Mouse (Mus musculus) adrenal gland, postnatal 25 days (tissue): ENCODE results near the gene Lmbr1. TPM values are rescaled to one million over a fixed set of nuclear protein-coding genes. Genes with fewer than 3 reads are reported as not detected.
A peak's percentile ranks its signal among the peaks of the same experiment; 100 is the strongest.

Experiments
- DNase-seq: peaks from one replicate; pipeline ENCODE4 v3.0.0; 2021; ENCODE audit warnings: mixed read lengths
- microRNA-seq, 2 experiments: library from miRNA; unstranded; fragments of <30 nt; microRNA quantifications; one replicate each; pipeline ENCODE4 v1.2.0; 2021
- total RNA-seq: library from RNA; stranded (reverse); gene quantifications from 2 replicates; pipeline ENCODE4 v1.2.3, GENCODE M21; 2021

Gene Lmbr1
- total RNA-seq, 1 experiment from 2014 or later = 9.9 TPM

DNA sequence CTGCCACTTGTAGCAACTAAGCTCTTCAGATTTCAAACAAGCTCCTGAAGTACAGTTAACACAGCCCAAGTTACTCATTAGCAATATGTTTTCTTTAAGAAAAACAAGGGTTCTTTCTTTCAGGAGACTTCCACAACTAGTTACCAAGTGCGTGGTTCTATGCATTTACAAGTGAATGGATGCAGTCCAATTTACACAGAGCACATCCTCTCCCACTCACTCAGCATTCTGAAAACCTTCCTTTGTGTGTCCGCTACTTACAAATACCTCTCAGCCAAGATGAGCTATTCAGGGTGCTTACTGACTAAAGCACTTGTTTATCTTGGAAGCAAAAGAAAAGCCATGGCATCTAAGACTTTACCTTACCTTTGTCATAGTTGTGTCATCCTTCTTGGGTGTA, 124.3 kb downstream of the Lmbr1 start:
- DNase-seq = no peak

DNA sequence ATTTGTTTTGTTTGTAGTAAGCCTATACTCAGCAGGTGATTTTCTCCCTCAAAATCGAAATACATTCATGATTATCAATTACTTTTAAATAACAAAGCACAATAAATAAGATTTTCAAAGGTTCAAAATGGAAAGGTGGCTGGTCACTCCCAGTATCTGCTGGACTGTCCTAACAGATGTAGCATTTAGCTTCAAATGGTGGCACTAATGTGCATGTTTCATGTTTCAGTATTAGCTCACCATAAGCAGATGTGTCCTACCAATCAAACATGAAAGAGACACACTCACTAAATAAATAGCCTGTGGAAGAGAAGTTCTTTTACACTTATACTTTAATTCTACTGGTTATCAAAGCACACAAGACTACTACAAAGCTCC, 126.7 kb downstream of the Lmbr1 start:
- DNase-seq = no peak

DNA sequence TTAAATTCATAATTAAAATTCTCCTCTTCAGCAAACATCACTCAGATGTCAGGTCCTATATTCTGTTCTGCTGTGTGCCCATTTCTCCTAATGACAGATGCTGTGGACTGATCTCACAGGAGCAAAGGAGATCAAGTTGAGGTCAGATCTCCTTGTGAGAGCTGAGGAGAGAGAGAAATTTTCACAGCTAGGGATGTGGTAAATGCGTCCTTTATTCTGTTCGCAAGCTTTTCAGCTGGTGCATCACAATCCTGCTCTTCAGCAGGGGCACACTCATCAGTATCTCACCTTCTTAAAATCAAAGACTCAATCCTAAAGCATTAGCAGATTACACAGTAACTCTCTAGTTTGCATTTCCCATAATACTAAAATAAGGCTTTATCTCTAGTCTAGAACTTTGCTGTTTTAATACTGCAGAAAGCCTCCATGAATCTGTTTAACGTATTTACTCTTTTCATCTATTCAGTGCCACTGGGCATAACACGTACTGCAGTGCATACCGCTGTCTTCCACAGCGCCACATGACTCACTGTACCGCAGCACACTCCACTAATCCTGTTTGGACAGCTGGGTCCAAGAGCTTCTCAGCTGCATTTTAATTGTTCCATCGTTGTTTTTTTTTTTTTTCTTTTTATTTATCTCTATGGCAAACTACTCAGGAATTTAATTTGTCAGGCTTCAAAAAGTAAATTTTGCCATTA, 127.2 kb downstream of the Lmbr1 start:
- no peak for DNase-seq

DNA sequence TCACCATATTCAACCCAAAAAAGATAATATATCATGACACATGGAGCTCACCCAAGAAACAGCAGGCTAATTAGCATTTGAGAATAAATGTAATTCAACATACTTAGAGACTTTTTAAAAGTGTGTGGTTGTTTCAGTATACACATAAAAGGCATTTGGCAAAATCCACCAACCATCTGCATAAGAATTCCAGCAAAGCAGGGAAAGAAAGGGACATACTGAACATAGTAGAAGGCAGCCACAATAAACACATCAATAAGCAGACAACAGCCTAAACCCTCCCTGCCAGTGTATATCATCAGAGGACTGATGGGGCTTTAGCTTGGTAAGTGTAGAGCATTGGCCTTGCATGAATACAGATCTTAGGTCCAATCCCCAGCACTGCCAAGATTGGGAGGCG, 133.4 kb downstream of the Lmbr1 start:
- DNase-seq = no peak

DNA sequence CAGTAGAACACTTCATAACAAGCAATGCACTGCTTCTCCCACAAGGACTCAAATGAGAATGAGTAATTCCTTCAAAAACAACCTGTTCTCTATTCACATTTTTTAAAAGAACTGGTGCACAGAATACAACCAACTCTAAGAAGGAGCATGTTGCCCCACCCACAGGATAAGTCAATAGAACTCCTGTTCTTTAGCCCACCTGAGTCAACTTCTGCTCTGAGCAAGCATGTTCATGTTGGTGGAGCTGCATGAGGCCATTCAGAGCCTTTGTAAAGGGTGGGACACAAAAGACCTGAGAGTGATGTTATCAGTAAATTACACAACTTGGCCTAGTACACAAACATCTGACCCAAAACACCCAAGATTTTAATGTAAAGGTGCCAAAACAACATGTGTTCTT, 139.8 kb downstream of the Lmbr1 start:
- no peak for DNase-seq

DNA sequence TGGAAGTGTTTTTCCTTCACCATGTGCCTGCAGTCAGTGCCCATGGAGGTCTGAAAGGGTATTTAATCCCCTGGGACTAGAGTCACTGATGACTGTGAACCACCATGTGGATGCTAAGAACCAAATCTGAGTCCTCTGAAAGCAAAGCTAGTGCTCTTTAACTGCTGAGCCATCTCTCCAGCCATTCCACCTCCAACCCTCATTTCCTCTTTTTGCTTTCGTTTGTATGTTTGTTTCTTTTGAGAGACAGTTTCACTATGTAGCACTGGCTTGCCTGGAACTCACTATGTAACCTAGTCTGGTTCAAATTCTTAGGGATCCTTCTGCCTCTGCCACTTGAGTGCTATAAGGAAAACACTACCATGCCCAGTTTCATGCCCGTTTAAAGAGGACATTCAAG, 147.7 kb downstream of the Lmbr1 start:
- no peak for DNase-seq

DNA sequence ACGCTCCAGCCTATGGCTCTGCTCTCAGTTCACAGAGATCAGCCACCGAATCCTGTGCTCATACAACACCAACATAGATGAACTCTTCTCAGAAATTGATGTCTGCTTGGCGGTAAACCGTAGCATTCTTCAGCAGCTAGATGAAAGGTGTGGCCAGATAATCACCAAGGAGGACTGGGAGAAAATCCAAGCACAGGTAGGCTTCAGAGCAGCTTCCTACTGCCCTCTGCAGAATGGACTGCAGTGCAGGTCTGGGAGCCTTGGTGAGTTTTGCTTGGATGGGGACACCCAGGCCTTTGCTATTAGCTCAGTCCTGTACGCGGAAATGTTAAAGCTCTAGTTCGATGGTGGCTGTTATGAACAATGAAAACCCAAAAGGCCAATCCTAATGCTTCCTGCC, 154.1 kb downstream of the Lmbr1 start:
- DNase-seq = no peak

DNA sequence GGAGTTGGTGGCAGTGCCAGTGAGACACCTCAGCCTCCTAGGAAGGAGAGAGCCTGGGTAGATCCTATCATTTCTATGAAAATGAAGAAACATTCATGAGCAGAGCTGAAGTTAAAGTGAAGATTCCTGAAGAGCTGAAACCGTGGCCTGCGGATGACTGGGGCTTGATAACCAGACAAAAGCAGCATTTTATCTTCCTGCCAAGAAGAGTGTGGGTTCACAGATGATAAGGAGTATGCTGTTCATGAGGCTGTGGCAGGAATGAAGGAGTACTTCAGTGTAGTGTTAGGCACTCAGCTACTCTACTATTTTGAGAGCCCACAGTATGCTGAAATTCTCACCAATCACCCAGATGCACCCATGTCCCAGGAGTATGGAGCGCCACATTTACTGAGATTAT, 160.2 kb downstream of the Lmbr1 start:
- no peak for DNase-seq

DNA sequence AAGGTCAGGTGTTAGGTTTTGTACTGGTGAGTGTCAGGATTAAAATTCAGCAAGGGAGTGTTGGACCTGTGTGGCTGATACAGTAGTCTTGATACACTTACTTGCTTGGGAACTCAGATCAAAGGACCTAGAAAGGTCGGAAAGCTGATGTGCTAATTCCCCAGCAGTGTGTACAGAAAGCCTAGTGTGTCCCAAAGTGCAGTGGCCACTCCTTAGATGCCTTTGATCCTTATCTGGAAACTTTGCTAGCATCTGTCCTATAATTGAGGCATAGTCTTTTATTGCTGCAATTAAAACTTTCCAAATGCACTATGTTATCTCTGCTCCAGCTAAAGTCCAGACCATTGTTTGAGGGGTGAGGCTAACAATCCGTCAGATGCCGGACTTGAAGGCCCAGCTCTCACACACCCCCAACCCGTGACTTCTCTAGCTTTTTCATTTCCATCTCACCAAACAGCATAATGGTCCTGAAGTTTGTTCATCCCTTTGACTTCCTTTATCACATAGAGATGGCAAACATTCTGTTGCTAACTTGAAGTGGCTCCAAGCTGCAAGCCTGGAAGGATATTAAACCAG, 166.1 kb downstream of the Lmbr1 start:
- DNase-seq = no peak

DNA sequence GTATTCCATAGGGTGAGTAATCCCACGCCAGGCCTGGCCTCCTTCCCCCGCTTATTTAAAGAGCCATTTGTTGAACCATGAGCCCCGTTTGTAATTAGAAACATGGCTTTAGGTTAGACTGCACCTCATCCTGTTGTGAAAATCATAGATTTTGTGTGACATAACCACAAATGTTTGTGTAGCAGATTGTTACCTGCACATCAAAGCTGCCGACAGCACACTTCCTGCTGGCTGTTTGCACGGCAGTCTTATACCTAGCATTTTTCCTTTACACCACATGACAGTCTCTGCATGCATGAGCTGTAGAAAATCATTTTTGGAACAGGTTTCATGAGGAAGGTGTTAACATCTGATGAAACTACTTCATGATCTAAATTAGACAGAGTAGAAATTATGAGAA, 172.5 kb downstream of the Lmbr1 start:
- DNase-seq = no peak

DNA sequence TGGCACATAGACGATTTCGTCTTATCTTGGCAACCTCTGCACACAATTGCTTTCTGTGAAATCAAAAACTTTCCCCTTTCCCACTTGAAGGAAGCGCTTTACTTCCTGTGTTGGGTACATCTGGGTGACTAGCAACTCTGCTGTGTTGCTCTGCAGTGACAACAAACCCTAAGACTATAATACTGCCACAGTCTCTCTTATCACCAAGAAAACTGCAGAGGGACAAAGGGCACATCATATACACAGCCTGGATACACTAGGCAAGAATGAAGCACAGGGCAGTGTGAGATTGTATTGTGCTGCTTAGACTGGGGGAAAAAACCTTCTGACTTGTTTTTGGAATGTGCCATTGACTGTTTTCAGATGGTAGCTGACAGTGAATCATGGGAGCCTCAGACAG, 178.3 kb downstream of the Lmbr1 start:
- no peak for DNase-seq

DNA sequence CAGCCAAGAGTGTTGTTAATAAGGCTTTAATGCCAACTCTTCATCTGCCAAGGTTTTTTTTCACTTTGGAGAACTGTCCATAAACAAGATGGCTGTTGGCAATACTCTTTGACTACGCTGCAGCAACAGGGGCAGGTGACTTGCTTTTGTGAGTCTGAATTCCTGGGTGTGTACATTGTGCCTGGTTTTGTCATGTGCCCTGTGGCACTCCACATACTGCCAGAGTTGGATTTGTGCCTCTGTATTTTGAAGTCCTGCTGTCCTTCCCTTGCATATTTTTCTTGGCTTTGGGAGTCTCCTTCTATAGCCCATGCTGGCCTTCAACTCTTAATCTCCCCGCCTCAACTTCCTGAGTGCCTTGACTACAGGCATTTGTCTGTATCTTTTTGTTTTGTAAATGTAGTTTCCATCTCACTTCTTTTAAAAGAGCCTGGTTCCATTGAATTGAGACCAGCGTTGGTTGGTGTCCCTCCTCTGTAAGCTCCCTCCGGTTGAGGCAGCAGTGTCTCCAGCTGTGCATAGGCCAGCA, 179.2 kb downstream of the Lmbr1 start:
- no peak for DNase-seq

DNA sequence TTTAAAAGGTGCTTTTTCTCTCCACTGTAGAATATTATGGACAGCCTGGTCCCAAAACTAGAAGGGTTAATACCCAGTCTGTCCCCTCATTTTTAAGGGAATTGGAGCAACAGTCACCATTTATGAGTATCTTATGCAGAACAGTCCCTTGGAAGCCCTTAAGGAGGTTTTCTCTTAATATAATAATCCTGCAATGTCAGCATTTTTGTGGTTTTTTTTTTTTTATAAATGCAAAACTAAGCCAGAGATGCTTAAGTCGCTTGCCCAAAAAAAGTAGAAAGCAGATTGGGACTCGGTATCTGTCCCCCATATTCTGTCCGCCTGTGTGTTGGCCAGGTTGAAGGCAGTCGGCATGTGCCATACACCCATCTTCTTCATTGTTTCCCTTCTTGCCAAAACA, 181.0 kb downstream of the Lmbr1 start:
- DNase-seq = no peak

DNA sequence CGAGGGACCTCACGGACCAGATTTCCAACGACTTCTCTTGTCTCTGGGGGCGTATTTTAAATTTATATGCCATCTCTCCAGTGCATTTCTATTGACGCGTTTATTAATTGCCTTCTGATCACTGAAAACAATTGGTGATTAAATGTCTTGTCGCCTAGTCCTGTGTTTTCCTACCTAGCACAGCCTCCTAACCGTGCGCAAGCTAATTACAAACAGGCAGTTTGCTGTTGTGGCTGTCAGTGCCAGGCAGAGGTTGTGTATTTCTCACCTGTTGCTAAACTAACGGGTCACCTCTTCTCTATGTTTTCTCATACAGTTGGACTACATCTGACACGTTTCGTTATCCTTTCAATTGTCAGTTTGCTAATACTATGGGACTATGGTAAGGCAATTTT, 181.9 kb downstream of the Lmbr1 start:
- DNase-seq = no peak

DNA sequence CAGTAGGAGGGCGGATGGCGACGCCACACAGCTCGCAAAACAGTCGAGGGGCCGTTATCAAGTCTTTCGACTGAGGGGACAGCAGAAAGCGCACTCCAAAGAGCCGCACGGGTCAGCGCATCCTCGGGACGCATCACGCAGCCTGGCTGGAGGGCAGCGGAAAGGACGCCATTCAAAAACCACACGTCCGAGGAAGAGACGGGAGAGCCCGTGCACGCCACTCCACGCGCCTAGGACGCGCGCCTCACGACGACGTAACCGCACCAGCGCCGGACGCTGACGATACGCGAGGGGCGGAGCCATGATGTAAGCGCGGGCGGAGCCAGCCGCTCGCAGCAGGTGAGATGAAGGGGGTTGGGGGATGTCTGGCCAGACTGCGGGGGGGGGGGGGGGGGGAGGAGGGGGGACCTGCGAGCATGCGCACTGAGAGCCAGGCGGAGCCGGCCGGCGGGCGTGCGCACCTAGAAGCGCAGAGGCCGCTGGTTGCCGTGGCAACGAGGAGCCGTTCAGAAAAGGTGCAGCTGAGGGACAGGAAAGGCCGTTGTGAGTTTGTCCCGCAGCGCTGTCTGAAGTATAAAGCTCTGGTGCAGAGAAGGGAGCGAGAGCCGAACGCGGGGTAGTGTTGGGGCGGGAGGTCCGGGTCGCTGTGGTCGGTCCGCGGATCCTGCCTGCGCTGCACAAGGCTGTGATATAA, 182.5 kb downstream of the Lmbr1 start, which contains the start of gene Rnf32:
Gene Rnf32, plus strand, starts transcription at position 423 of the 694 bp plus-strand sequence.
- DNase-seq = peak; percentile 89

DNA sequence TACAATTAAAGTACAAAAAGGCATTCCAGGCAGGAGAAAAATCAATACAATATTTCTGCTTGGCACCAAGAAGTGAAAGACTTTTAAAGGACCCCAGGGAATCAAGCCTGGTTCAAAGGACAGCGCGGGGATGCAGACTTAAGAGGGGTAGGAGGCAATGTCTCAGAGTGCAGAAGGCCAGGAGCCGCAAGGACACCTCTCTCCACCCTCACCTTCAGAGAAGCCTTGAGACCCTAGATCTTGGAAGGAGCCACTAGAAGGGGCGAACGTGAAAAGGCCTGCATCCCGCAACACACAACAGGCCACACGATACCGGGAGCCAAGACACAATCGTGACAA, 183.0 kb downstream of the Lmbr1 start:
- no peak for DNase-seq

DNA sequence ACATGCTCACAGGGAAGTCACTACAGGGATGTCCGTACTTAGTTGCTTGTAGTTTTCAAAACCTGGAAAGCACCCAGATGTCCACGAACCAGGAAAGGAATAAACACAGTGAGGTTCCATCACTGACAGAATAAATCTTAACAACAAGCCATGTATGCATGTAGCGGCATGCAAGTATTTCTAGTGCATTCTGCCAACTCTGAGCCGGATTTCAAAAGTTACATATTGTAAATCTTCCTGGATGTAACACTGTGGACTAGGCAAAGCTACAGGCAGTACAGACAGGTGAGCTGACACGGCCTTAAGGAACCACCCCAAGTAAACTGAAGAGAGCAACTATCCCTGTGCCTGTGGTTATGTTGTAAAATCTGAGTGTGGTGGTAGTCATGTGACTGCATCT, 191.4 kb downstream of the Lmbr1 start:
- DNase-seq = no peak

Small RNA genes within 50 kb of the gene (microRNA-seq; reads per million reads assigned to microRNA genes)
- gene Gm23801 = 0 reads per million in 2 experiments

Other genes with a start within 250 kb of the Lmbr1 start
- gene Rnf32, start 182.4 kb downstream of the Lmbr1 start, total RNA-seq = 5.1 and 5.5 TPM in 2 replicates
- 31.4 and 45.8 TPM in 2 replicates for gene Nom1, start 56.3 kb upstream of the Lmbr1 start, total RNA-seq
- gene Mnx1, start 100.1 kb upstream of the Lmbr1 start, total RNA-seq = not detected in 2 replicates
- 57.9 and 58.6 TPM in 2 replicates for gene Ube3c, start 190.9 kb upstream of the Lmbr1 start, total RNA-seq